Mouse (Mus musculus) spleen, postnatal 36 days (tissue): ENCODE results near the gene Fblim1.
"Not testable (repeated sequence)": the region's sequence is repeated elsewhere in the genome, so short reads cannot be mapped to it uniquely, and the experiment has no call there.

Experiments
- DNase-seq, 2 experiments: peaks; one replicate each; pipeline ENCODE4 v3.0.0; 2022; ENCODE audit warnings: low spot score in 2 of 2, mixed read lengths in 1 of 2

The Fblim1 gene

DNA sequence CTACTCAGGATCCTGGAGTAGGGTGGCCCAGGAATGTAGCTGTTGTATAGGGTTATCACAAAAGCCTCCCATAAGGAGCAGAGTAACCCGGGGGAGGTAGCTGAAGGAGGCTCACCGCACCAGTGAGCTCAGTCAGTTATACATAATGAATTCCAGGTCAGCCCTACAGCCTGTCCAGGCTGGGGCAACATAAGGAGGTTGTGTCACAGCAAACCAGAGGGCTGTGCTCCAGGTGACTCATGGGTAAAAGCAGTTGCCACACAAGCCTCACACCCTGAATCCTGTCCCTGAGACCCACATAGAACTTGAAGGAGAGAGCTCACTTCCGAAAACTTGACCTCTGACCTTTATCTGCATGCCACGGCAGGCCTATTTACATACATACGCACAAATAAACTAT is 36.9 kb downstream of the Fblim1 start:
- DNase-seq: no peak

DNA sequence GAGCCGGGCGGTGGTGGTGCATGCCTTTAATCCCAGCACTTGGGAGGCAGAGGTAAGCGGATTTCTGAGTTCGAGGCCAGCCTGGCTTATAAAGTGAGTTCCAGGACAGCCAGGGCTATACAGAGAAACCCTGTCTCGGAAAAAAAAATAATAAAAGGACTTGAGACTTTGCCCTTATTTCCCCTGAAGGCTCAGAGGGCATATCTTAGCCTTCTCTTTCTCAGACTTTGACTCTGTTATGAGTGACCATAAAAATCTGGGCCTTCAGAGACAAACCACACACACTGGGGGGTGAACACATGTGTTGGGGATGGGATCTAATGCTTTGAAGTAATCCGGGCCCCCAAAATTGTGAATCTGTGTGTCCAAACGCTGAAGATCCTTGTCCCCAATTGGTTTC is 38.7 kb downstream of the Fblim1 start:
- DNase-seq: not testable (repeated sequence)

DNA sequence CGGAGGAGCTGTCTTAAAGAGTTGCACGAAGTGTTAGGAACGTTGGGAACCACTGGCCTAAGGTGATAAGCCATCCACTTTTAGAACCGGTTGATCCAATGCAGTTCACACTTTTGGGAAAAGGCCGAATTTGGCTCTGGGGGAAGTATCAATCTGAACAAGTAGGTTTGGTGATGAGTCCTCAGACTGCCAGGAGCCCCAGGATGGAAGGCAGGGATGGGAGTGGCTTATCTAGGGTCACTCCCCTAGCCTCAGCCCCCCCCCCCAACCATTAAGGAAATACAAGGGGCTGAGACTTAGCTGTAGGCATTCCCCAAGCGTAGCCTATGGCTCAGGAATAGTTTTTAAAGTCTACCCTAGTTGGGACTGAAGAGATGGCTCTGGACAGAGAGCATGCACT is 39.7 kb downstream of the Fblim1 start:
- DNase-seq: no peak

GRCm38 (mm10) chr4:141565325-141565724 is 40.6 kb downstream of the Fblim1 start:
- no peak for DNase-seq

- no peak for DNase-seq
Observed at GRCm38 (mm10) chr4:141564660-141565059, 41.2 kb downstream of the Fblim1 start.

GRCm38 (mm10) chr4:141564209-141564608 is 41.7 kb downstream of the Fblim1 start:
- DNase-seq: no peak

DNA sequence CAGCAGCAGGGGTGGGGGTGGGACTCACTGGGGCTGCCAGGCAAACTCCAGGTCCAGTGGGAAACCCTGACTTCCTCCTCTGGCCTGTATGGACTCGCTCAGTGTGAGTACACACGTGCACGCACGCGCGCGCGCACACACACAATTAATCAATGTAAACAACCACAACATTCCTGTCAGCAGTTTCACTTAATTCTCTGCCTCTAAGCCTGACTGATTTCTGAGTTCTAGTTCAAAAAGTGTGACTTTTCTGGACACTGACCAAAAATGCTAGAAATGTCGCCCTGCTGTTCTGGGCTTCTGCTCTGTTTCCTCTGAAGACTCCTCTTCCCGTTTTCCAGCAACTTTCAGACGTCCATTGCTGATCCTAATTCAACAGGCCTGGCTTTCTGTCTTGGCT is 43.6 kb downstream of the Fblim1 start:
- DNase-seq: no peak

DNA sequence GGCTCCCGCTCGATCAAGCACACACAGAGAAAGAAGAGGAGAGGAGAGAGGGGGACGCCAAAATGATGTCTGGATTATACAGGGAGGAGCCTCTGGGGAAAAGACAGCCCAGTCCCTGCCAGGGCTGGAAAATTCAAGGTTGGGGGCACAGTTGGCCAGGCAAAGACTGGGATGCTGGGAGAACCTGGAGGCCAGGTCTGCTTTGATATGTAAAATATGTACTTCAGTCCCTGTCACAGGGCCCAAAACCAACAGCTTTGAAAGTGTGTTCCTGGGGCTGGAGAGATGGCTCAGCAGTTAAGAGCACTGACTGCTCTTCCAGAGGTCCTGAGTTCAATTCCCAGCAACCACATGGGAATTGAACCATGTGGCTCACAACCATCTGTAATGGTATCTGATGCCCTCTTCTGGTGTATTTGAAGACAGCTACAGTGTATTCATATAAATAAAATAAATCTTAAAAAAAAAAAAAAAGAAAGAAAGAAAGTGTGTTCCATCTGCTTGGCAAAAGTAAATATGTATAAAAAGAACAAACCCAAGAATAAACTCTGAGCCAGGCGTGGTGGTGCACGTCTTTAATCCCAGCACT is 44.5 kb downstream of the Fblim1 start:
- not testable (repeated sequence) for DNase-seq

DNA sequence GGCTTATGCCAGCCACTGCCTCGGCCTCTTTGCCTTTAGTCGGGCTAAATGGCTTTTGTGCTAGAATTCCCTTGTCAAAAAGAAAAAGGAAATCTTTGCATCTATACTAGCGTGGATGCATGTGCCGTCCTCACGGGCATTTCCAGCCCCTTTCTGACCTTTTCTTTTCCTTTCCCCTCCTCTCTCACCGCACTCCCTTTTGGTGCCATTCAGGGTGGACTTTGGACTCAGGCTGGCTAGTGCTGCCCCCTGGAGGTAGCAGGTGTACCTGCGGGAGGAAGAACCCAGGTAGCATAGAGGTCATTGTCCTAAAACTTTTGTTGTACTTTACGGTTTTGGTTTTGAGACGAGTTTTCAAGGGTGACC is 46.0 kb downstream of the Fblim1 start:
- peak; percentile 72 to 82 for DNase-seq

DNA sequence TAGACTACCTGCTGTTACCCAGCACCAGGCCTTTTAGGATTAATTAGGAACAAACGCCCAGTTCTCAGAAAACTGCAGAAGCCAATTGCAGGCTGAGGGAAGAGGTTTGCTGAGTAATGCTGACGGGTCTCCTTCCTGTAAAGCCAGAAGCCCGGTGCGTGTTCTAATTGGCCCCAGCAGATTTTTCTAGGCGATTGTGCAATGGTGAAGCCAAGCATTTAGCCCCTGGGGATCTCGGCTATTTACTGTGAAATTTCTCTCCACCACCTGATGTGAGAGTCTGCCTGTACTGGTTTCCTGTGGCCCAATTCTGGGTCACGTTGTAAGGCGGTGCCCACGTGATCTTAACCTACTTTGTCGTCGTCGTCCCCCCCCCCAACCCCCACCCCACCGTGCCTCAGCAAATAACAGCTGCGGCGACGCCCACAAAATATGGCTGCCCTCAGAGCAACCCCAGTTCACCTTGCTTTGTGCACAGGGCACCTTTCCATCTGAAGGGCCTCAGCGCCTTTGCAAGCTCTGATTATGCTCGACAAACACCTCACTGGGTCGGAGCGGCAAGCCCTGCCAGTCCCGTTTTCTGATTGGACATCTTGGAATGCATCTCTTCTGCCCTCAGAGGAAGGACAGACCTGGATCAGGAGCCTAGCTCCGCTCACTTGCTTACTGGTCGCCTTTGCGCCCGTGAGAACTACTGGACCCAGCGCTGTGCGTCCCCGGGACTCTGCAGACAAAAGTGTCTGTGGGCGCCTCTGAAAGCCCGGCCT is 46.6 kb downstream of the Fblim1 start:
- DNase-seq: peak; percentile 85 to 89

- peak; percentile 18 to 43 for DNase-seq
Observed at GRCm38 (mm10) chr4:141558658-141559057, 47.2 kb downstream of the Fblim1 start.

DNA sequence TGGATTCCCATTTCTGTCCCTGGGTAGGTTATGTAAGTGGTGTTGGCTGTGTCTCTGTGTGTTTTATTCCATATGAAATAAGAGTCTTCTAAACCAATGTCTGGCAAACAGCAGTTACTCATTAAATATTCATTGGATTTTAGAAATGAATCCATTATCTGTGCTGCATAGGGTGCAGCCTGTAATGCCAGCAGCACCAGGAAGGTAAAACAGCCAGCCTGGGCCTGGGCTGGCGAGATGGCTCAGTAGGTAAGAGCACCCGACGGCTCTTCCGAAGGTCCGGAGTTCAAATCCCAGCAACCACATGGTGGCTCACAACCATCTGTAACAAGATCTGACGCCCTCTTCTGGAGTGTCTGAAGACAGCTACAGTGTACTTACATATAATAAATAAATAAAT is 49.7 kb downstream of the Fblim1 start:
- DNase-seq: not testable (repeated sequence)

GRCm38 (mm10) chr4:141554255-141554865 is 51.5 kb downstream of the Fblim1 start:
- DNase-seq: not testable (repeated sequence)

GRCm38 (mm10) chr4:141552484-141552883 is 53.4 kb downstream of the Fblim1 start:
- DNase-seq: peak; percentile 53 to 64

GRCm38 (mm10) chr4:141547299-141547698 is 58.6 kb downstream of the Fblim1 start:
- DNase-seq: peak in 1 of 2 experiments; percentile 31

- peak; percentile 82 to 85 for DNase-seq
Observed at GRCm38 (mm10) chr4:141546334-141547200, 59.3 kb downstream of the Fblim1 start.

DNA sequence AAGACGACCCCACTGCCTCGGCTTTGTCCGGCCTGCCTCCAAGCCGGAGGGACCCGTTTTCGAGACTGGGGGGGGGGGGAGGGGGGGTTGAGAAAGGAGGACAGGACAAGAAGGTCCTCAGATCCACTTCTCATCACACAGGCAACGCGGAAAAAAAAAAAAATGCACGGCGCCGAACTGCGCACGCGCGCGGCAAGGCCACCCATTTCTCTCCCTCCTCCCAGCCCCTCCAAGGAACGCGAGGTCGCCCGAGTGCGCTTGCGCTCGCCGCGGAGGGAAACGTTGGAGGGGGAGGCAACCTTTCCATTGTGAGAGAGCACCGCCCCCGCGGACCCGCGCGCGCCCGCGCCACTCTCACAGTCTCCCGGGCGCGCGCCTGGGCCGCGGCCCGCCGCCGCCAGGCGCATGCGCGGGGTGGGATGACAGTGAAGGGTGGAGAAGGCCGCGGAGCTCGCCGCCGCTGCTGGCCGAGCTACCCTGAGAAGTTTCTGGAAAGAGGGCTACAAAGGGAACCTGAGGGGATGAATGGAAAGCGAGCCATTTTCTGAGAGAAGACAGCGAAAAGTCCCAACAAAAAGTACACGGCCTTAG is 60.1 kb downstream of the Fblim1 start:
- peak; percentile 99 to 100 for DNase-seq

DNA sequence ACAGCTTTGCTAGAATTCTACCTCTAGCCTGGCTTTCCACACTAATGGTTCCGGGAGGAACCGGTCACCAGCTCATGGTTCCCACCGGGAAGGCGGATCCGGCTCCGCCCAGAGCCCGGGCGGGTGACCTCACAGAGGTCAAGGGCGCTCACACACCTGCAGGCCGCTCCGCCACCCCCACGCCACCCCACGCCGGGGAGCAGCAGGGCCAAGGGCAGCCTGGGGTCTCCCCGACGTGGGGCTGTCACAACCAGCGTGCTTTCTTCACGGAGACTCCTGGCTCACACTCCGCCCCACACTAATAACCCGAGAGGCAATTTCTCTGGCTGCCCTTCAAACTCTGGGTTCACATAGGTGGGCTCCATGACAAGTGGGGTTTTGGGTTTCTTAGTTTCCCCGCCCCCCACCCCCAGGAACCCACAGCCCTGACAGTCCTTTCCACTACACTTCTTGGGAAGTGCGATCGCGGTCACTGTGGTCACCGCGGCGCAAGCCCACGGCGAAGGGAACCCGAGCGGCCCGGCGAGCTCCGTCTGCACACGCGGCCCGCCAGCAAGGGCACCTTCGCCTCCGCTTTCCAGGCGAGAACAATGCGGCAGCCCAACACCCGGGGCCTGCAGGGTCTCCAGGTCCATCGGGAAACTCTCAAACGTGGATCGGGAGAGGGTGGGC is 60.7 kb downstream of the Fblim1 start:
- peak; percentile 42 to 57 for DNase-seq

DNA sequence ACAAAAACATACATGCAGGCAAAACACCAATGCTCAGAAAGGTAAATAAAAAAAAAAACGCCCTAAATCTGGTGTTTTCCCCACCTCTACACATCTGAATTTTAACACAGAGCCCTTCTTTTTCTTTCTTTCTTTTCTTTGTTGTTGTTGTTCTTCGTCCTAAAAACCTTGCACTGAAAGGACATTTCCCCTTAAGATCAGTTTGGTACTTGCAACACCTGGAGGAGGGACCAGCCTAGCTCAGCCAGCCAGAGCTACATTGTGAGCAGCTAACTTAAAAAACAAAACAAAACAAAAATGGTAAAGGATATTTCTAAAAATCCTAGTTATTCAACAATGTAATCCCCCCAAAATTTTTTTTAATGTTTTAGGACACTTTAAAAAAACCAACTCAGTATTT is 61.4 kb downstream of the Fblim1 start:
- DNase-seq: no peak

GRCm38 (mm10) chr4:141543593-141543992 is 62.3 kb downstream of the Fblim1 start:
- DNase-seq: no peak

DNA sequence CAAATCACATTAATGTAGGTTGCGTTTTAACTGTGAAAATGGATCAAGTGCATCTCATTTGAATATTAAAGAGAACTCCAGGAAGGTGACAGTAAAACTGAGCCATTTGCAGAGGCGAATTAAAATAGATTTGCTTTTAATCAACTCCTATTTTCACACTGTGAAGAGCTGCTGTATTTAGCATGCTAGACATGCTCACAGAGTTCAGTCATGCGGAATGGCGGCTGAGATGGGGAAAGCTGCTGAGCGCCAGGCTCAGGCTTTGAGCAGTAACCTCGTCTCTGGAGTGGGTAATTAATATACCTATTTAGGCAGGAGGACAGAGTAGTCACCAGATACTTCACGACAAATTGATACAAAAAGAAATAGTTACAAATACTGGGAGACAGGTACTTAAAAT is 64.0 kb downstream of the Fblim1 start:
- no peak for DNase-seq
